Mouse (Mus musculus) 3T3-L1 (cell line): ENCODE data around the gene Ankrd33b.

Source experiments
- DNase-seq: peaks from one replicate; pipeline ENCODE4 v3.0.0-alpha.2; 2015; ENCODE audit warnings: low read depth, low spot score

The Ankrd33b gene

DNA sequence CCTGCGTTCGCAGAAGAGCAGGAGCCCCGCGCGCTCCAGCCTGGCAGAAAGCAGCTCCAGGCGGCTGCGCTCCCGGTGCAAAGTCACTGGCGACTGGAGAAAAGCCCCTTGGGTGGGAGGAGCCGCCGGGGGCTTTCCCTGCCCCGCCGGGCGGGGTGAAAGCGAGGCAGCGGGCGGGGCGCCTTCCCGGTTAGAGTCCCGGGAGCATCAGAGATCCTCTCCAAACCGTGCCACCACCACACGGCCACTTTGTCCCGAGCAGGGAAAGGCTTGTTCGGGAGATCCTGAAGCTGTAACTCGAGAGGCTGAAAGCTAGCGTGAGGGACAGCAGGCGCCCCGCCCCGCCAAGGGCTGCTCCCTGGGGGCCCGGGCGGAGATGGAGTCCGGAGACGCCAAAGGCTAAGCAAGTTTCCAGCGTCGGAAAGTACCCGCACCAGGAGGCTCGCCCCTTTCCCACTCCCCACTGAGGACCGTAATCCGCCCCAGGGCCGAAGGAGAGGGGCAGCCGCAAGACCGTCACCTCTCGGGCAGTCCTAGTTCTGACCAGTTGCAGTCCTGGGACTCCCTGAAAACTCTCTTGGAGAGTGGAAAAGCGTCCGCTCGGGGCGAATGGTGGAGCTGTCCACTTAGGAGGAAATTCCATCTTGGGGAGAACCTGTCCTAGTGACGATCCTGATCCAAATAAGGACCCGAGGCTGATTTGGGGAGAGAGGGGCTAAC lies at the start of gene Ankrd33b:
Gene Ankrd33b, minus strand, starts transcription at position 246 of the 720 bp plus-strand sequence.
- DNase-seq = no peak

DNA sequence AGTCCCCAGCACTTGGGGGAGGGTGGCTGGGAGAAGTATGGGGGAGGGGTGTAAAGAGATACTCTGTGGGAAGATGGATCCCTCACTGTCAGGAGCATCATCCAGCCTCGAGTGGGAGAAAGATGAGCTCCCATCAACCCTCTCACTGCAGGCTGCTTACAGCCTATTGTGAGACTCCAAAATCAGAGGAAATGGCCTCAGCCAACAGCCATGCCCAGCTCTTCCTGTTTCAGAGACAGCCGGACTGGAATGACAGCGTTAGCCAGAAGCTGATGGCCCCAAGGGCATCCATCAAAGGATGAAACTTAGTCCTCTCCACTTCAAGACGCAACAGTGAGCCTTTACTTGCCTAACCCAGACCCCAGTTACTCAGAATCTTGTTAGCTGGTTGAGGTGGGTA lies 47.7 kb upstream of the Ankrd33b start:
- DNase-seq = no peak

DNA sequence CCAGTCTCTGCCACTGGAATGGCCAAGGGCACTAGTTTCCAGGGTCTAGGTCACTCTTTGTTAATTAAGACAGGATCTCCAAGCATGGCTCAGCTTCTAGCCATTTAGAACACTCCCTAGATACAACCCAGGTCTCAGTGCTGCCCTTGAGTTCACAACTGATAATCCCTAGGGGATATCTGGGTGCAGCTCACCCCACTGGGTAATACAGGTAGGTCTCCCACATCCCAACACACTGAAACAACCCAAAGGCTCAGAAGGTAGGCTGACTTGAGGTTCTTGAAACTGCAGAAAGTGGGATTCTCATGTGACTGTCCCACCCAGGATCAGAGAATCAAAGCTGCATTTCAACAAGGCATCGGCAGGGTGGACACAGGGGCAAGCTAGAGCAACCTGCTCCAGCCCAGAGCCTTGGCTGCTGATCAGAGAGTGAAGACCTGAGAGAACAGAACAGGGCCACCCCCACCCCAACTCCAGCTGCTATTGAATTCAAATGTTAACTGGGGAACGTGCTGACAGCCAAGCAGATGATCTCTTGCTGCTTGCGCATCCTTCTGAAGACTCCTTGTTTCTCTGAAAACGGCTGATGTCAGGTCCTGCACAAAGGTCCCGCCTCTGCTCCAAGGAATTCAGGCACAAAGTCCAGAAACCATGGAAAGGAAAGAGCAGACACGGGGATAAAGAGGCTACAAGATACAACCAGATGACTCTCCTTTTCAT lies 46.8 kb upstream of the Ankrd33b start:
- no peak for DNase-seq

DNA sequence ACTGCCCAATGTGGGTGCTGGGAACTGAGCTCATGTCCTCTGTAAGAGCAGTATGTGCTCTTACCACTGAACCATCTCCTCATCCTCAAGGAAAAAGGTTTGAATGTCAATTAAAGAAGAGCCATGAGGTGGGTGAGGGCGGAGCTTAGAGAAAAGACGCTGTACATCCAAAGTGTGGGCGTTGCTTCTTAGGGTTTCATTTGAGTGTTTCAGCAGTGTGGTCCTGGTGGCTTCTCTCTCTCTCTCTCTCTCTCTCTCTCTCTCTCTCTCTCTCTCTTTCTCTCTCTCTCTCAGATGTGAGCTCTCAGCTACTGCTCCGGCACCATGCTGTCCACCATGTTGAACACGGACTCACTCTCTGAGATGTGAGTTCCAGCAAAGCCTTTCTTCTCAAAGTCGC lies 46.1 kb upstream of the Ankrd33b start:
- DNase-seq = no peak

DNA sequence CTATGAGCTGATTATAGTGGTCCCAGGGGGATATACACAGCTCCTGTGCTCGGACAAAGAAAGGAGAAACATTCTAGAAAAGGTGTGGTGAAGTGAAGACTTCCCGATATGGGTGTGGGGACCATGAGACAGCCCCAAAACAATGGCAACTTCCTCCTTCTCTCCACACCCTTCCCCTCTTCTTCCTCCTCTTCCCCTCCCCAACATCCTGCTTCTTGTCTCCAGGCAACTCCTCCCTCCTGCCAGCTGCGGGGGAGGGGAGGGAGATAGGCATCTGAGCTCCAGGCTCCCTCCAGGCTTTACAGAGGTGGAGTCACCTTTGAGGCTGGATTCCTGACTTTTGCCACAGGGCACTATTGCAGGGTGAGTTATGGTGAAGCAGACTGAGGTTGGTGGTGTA lies 45.4 kb upstream of the Ankrd33b start:
- no peak for DNase-seq

DNA sequence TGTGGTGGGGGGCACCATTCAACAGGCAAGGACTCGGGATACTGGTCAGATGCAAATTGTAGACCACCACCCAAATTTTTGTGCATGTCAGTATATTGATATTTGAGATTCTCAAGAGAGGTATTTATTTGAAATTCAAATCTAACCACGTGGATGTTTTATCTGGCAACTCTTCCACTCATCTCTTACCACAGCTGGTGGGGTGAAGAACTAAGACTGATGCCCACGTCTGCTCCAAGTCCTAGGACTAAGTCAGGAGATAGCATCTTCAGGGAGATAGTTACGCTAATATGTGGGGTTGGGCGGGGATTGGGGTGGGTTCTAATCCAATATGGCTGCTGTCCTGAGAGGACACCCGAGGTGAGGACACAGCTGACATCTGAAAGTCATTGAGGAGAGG lies 44.9 kb upstream of the Ankrd33b start:
- no peak for DNase-seq

DNA sequence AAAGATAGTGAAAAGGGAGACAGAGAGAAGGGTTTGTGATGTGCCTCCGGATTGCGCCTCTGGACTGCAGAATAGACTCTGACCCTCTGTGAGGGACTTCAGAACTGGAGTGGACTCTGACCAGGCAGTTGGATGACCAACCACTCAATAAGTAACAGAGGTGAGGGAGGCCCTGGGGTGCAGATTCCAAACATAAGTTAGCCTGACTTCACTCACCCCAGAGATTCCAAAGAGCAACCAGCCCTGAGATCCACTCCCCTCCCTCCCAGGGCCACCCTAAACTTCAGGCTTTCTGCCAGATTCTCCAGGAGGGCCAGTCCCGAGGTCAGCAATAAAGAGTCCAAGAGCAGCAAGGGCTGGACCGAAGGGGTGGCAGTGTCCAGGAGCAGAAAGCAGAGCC lies 40.0 kb upstream of the Ankrd33b start:
- no peak for DNase-seq

DNA sequence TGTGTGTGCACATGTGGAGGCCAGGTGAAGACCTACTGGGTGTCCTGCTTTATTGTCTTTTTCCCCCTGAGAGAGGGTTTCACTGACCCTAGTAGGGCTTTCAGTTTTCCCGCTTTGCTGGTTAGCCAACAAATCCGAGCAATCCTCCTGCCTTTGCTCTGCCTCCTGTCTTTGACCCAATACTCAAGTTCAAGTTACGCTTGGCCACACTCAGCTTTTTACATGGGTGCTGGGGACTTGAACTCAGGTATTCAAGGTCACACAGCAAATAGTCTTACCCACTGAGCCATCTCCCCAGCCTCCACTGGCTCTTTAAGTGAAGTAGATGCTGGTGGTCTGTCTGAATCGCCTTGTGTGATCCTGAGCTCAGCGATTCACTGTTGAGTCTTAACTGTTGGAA lies 39.4 kb upstream of the Ankrd33b start:
- no peak for DNase-seq

DNA sequence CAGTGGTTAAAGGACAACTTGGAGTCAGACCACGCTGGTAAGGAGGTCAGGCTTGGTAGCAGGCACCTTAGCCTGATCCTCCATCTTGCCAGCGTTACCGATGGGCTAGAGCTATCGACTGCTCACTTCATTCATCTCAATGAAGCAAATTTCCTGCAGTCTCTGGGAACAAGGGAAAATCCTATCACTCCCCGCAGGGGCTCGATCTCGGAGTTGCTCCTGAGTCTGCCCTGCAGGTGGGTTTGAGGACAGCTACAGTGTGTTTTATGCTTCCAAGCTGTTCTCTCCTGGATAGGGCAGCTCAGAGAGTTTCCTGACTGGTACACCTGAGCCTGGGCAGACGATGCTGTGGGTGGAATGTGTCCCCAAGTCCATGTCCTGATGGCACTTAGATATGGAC lies 36.8 kb upstream of the Ankrd33b start:
- DNase-seq = no peak

DNA sequence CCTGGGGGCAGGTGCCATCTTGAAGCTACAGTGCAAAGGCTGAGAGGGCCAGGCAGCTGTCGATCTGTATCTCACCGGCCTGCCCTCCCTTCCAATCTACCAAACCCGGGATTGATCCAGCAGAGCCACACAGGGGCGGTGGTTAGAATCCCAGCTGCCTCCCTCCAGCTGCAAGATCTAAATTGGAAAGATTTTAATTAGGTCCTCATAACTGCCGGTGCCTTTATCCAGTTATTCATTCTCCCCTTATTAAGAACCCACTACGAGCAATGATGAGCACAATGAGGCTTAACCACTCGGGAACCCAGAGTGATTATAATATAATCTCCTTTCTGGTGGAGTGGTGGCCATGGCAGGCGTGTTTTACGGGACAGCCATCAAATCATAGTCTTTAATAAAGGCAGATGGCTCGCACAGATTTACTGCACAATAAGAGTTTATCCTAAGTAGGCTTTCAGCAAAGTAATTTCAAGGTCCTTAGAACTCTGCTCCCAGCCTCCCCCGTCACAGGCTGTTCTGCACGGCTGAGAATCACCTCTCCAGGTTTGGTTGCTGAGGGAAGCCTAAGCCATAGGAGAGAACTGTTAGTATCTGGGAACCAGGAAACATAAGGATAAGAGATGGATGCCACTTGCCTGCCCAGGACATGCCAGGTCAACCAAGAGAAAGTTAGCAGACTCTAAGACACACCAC lies 34.8 kb upstream of the Ankrd33b start:
- no peak for DNase-seq

DNA sequence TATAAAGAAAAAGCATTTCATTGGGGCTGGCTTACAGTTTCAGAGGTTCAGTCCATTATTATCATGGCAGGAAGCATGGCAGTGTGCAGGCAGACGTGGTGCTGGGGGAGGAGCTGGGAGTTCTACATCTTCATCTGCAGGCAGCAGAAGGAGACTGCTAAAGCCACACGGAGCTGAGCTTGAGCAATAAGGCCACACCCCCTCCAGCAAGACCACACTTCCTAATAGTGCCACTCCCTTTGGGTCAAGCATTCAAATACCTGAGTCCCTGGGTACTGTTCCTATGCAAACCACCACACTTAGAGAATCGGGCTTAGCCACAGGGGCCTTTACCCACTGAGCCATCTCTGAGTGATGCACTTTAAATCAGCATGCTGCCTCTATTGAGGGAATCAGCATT lies 33.4 kb upstream of the Ankrd33b start:
- no peak for DNase-seq

DNA sequence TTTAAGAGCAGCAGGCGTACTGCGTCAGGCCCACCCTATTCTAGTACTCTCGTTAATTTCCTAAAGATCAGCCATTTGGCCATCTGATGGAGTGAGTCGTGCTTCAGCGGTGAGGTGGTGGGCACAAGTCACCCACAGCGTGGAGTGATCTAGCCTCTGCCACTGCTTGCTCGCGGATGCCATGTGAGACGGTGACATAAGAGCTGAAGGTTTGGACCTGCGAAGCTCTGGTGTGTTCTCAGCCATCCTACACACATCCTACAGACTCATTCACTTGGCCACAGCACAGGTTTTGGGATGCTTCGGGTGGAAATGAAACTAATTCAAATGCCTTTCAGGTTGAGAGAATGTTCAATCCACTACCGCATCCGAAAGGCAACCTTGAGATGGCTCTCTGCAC lies 31.2 kb upstream of the Ankrd33b start:
- DNase-seq = no peak

DNA sequence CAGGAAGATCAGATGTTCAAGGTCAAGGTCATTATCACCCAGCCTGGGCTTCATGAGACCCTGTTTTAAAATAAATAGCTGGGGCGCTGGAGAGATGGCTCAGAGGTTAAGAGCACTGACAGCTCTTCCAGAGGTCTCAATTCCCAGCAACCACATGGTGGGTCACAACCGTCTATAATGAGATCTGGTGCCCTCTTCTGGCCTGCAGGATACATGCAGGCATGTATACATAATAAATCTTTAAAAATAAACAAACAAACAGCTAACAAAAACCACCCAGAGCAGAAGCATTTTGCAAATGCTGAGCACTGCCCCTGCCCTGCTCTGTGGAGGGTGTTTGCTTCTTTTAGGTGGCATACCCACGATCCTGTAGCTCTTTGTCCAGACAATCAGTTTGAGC lies 29.9 kb upstream of the Ankrd33b start:
- no peak for DNase-seq

DNA sequence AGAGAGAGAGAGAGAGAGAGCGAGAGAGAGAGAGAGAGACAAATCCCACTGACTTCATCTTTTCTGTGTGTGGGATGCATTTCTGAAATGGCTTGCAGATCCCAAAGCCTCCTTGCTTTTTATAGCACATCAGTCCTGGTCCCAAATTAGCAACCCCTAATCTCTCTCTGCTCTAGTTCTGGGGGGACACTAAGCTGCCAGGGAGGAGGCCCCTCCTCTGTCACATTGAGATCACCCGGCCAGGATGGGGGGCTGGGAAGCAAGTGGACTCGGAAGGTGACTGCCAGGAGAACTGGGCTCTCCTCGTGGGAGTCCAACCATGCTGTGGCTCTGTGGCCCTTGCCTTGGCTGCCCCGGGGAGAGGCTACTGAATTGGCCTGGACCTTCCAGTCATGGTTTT lies 29.2 kb upstream of the Ankrd33b start:
- no peak for DNase-seq

DNA sequence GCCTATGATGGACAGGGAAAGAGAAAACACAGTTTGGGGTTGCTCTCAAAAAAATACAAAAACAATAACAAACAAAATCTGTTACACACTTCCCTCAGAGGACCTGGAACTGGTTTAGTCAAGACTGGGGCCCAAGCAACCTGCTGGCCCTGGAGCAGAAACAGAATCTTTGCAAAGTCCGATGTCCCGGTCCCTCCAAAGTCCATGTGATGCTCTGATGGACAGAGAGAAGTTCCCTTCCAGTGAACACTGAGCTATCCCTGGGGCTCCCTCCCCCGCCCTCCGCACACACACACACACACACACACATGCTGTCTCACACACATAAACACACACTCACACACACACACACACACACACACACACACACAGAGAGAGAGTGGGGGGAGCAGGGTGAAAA lies 28.5 kb upstream of the Ankrd33b start:
- DNase-seq = no peak

DNA sequence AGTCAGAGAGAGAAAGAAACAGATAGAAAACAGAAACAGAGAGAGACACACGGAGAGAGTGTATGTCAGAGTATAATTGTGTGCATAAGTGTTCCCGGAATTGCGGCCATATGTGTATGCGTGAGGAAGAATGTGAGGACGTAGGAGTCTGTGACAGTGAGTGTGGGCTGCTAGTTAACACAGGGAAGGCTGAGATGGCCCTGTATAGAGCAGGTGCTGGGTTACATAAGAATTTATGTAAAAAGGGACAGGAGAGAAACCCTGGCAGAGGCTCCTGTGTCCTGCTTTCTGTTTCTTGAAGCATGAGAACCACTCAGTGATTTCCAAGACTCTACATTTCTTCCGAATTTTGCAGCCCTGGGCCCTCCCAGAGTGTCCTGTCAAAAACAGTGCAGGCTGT lies 25.9 kb upstream of the Ankrd33b start:
- DNase-seq = no peak

DNA sequence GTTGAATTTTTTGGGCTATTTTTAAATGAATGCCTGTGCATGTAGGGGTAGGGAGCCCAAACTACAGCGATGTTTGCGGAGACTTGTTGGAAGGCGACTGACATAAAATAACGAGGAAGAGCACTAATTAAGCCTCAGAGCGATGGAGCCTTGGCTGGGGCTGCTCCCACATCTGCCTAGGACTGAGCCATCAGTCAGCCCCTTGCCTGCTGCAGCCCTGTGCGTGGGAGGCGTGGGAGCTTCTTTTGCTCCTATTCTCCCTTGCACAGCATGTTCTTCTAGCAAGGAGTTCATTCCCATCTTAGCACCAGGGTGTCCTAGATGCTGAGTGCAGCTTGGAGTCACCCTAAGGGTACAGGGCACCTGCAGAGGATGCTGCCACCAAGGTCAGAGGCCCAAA lies 25.2 kb upstream of the Ankrd33b start:
- DNase-seq = no peak

DNA sequence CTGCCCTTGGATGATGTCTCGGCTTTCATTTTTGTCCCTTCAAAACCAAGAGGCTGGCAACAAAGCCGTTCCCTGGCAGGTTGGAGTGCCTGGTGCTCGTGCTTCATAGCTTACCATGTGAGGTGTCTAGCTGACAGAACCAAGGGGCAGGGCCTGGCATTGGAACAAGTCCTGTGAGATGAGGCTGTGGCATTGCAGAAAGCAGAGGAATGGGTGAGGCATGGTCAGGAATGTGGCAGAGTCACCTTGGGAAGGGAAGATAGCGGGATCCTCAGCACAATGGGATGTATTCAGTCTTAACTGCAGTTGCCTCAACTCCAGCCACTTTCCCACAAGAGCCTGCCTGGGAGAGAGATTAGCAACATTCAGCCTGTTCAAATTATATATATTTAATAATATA lies 24.6 kb upstream of the Ankrd33b start:
- DNase-seq = peak; percentile 14

DNA sequence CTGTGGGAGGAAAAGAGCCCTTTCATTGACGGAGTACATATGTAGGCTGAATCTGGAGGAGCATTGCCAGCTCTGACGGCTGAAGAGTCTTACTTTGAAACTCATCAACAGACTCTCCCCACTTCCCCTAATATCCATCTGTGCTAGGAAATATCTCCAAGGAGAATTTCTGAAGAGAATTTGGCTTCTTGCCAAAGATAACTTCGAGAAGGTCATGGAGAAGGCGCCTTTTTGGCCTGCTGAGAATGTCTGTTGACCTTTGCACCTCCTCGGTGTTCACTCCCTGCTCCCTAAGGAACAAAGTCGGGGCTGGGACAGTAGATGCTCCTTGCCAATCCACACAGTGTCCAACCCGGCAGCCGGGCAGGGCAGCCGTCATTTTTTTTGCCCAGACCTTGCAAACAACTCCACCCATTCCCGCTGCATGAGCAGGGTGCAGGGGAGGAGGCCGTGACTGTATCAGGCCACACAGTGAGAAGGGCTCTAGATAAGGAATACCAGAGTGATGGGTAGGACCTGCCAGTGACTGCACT lies 14.5 kb upstream of the Ankrd33b start:
- no peak for DNase-seq

DNA sequence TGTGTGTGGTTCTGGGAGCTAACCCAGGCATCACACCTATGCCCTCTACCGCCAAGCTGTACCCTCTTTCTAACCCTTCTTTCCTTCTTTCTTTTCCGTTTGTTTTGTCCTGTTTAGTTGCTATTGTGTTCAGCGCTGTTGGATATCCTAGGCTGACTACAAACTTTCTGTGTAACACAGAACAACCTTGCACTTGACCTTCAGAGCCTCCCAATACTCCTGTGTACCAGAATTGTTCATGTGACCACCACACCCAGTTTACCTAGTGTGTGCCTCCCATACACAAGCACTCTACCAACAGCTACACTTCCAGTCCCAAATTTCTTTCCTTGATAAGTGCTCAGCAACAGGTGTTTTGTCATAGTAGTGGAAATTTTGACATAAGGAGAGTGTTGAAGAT lies 11.9 kb upstream of the Ankrd33b start:
- no peak for DNase-seq

DNA sequence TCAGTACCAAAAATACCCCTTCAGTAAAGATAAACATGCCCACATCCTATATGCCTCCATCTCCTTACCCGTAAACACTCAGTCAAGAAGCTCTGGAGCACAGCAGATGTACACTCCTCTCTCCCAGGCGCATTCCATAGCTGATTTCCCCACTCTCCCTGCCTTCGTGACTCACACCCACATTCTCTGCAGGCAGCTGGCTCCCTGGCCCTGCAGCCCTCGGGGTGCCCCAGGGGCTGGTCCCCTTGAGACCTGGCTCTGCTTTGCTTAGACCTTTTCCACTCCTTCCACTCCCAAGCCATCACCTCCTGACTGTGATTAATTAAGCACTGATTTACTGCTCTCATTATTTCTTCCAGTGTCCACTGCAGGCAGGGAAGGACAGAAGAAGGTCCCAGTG lies 7.7 kb upstream of the Ankrd33b start:
- peak; percentile 84 for DNase-seq

DNA sequence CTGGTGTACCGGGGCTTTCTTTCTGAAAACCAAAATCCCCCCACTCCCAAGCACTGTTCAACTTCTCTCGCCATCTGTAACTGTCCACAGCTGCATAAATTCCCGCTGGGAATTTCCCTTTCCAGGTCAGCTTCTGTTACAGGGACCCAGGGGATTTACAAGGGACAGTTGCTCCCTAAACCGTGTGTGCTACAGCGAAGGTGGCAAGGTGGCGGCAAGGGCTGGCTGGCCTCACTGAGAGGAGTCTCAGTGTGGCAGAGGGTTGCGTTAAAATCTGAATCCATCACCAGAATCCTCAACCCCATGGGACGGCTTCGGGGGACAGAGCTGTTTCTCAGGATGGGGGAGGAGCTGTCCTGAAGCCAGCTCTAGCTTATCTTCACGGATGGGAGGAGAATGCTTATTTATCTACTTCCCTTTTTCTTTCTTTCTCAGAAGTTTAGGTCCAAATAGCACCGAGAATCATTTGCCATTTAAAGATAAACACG lies 1.6 kb upstream of the Ankrd33b start:
- no peak for DNase-seq
